Mouse (Mus musculus) neural tube, embryonic 12.5 days (tissue): Measurements from ENCODE around the gene 2310057M21Rik. TPM values are rescaled to one million over a fixed set of nuclear protein-coding genes. Genes with fewer than 3 reads are reported as not detected.

Source experiments
- ATAC-seq: fragments of 200-750 bp; cut with Nextera tagmentation; 2 replicates; pipeline ENCODE4 v1.8.0; 2017; ENCODE audit warnings: low read depth, mild to moderate bottlenecking, moderate TSS enrichment, moderate library complexity; ENCODE audit not compliant: low FRiP score
- H3K27ac ChIP-seq: fragments of 300-500 bp; sonication (generic); 2 replicates; pipeline ENCODE4 v1.5.1; 2016
- H3K27me3 ChIP-seq: fragments of 300-500 bp; sonication (generic); replicated peaks from 2 replicates; pipeline ENCODE4 v1.6.1; 2016; ENCODE audit warnings: mild to moderate bottlenecking
- H3K36me3 ChIP-seq: fragments of 300-500 bp; sonication (generic); 2 replicates; pipeline ENCODE4 v1.6.1; 2016; ENCODE audit warnings: mild to moderate bottlenecking
- H3K4me1 ChIP-seq: fragments of 300-500 bp; sonication (generic); 2 replicates; pipeline ENCODE4 v1.6.1; 2016
- H3K4me2 ChIP-seq: fragments of 300-500 bp; sonication (generic); replicated peaks from 2 replicates; pipeline ENCODE4 v1.6.1; 2016; ENCODE audit warnings: mild to moderate bottlenecking
- H3K4me3 ChIP-seq: fragments of 300-500 bp; sonication (generic); 2 replicates; pipeline ENCODE4 v1.5.1; 2016
- H3K9ac ChIP-seq: fragments of 300-500 bp; sonication (generic); 2 replicates; pipeline ENCODE4 v1.6.1; 2016; ENCODE audit warnings: mild to moderate bottlenecking
- H3K9me3 ChIP-seq: fragments of 300-500 bp; sonication (generic); 2 replicates; pipeline ENCODE4 v1.6.1; 2016; ENCODE audit warnings: mild to moderate bottlenecking
- WGBS: fragments of 180-500 bp; shearing (Covaris S2); methylation state at CpG from one replicate; pipeline ENCODE4 v1.1.7; 2016; 5-methylcytosine and 5-hydroxymethylcytosine counted together
- polyA plus RNA-seq: library from polyadenylated mRNA; unstranded; fragments of >200 nt; fragmentation: Nextera tagmentation; extraction: Ambion mirVana; gene quantifications from 2 replicates; pipeline ENCODE4 v1.2.1, GENCODE M21; 2016

The 2310057M21Rik gene
- polyA plus RNA-seq, 1 experiment from 2014 or later, result 25.3 TPM

DNA sequence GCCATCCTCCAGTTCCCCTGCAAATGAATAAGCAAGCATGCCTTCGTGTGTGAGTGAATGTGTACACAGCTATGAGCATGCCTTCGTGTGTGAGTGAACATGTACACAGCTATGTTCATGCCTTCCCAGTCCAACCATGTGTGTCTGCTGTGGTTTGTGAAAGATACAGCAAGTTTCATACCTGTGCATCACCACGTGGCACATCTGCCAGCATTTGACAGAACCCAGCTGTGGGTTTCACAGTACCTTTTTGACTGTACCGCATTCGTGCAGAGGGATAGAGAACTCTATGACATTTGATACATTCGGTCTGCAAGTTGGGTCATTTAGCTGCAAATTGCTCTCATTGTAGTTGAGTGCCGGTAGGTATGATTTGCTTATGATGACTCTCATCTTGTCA, 48.1 kb downstream of the 2310057M21Rik start:
- 89% methylated on average over 7 of the region's 7 CpGs for WGBS

DNA sequence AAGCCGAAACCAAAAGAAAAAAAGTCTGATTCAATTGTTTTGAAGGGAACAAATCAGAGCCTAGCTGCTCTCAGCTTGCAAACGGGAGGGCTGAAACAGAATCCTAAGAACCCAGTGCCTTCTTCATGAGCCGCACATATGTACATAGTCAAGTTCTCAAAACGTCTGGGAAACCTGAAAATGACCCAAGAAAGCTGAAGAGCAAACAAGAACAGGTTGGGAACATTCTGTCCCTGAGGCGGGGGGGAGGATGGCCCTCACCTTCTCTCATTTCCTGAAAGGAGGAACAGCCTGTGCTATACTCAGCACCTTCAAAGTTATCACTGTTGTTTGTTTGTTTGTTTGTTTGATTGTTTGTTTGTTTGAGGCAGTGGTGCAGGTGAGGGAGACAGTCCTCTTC, 55.8 kb downstream of the 2310057M21Rik start:
- 83% methylated on average over 5 of the region's 5 CpGs for WGBS
- no peak overlapping the region for H3K4me3 ChIP-seq
- no peaks in the 10 kb centered on the region for H3K4me1 ChIP-seq
- H3K36me3 ChIP-seq, result no peaks in the 10 kb centered on the region
- no peaks in the 10 kb centered on the region for H3K9me3 ChIP-seq
- no peak overlapping the region for H3K9ac ChIP-seq
- ATAC-seq, result no peak
- no peak overlapping the region for H3K27ac ChIP-seq
- no peaks in the 10 kb centered on the region for H3K27me3 ChIP-seq
- no peak overlapping the region for H3K4me2 ChIP-seq

More for the DNA sequence above, 48.1 kb downstream of the 2310057M21Rik start:
- no peak overlapping the region for H3K9ac ChIP-seq
- no peak overlapping the region for H3K4me2 ChIP-seq
- H3K9me3 ChIP-seq, result no peaks in the 10 kb centered on the region
- H3K36me3 ChIP-seq, result no peaks in the 10 kb centered on the region
- H3K27ac ChIP-seq, result no peak overlapping the region
- H3K27me3 ChIP-seq, result no peaks in the 10 kb centered on the region
- ATAC-seq, result no peak
- H3K4me1 ChIP-seq, result no peaks in the 10 kb centered on the region
- H3K4me3 ChIP-seq, result no peak overlapping the region

DNA sequence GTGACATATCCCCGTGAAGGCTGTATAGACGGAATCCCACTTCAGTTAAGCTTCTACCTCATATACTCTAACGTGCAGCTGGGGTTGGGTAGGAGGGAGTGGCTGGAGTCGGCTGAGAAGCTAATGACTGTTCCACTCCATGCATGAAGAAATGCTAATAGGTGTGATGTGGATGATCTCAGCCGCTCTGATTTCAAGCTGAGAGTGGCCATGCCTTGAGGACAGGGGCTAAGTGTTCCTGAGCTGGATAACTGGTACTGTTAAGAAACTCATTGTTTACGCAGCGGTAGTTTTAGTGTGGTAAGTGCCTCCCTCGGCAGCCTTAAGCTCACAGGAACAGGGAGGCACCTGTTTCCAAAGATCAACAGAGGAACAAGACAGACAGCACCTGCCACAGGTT, 59.2 kb downstream of the 2310057M21Rik start:
- no peak overlapping the region for H3K9ac ChIP-seq
- no peak for ATAC-seq
- H3K4me1 ChIP-seq, result no peaks in the 10 kb centered on the region
- H3K4me2 ChIP-seq, result no peak overlapping the region
- no peaks in the 10 kb centered on the region for H3K9me3 ChIP-seq
- no peaks in the 10 kb centered on the region for H3K27me3 ChIP-seq
- no peaks in the 10 kb centered on the region for H3K36me3 ChIP-seq
- H3K4me3 ChIP-seq, result no peak overlapping the region
- WGBS, result 87% methylated on average over 8 of the region's 8 CpGs
- H3K27ac ChIP-seq, result no peak overlapping the region

DNA sequence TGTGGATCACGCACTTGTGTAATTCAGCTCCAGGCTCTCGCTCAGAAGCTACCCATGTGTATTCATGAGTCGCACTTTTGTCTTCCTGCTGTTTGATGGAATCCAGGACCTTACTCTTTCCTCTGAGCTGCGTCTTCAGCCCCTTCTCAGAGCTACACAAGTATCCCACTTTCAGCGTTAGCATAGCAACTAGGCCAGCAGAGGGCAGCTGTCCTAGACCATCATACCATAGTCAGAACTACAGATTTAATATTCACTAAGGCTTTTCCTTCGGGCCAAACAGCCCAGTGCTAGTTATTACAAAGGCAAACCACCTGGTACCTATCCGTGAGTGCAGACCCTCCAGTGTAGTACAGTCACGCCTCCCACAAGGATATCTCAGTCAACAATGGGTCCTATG, 65.4 kb downstream of the 2310057M21Rik start:
- Histone ChIP-seq H3K36me3 (no peaks in the 10 kb centered on the region), H3K4me3 (no peak overlapping the region), H3K27me3 (no peaks in the 10 kb centered on the region), H3K27ac (no peak overlapping the region), H3K4me1 (no peaks in the 10 kb centered on the region), H3K4me2 (no peak overlapping the region), H3K9me3 (no peaks in the 10 kb centered on the region), H3K9ac (no peak overlapping the region)
- WGBS, result 82% methylated on average over 8 of the region's 8 CpGs
- ATAC-seq, result no peak

Other genes starting within 250 kb of the 2310057M21Rik start
- not detected in 2 replicates for gene 4933402N03Rik, start 216.4 kb downstream of the 2310057M21Rik start, polyA plus RNA-seq
- not detected in 2 replicates for gene 5430419D17Rik, start 188.4 kb downstream of the 2310057M21Rik start, polyA plus RNA-seq
- not detected in 2 replicates for gene Cuzd1, start 40.5 kb downstream of the 2310057M21Rik start, polyA plus RNA-seq
- not detected in 2 replicates for gene Fam24b, start 33.2 kb downstream of the 2310057M21Rik start, polyA plus RNA-seq
- gene Fam24a, start 28.9 kb downstream of the 2310057M21Rik start, polyA plus RNA-seq, result not detected in 2 replicates
- gene Pstk, start 8.4 kb upstream of the 2310057M21Rik start, polyA plus RNA-seq, result 47.5 and 49.6 TPM in 2 replicates
- 19.0 and 22.4 TPM in 2 replicates for gene Ikzf5, start 47.8 kb upstream of the 2310057M21Rik start, polyA plus RNA-seq
- 73.8 and 80.6 TPM in 2 replicates for gene Acadsb, start 47.8 kb upstream of the 2310057M21Rik start, polyA plus RNA-seq
- 1.7 and 2.2 TPM in 2 replicates for gene Hmx3, start 180.1 kb upstream of the 2310057M21Rik start, polyA plus RNA-seq
- 2.6 and 2.7 TPM in 2 replicates for gene Hmx2, start 186.0 kb upstream of the 2310057M21Rik start, polyA plus RNA-seq
- 212 and 219 TPM in 2 replicates for gene Bub3, start 197.5 kb upstream of the 2310057M21Rik start, polyA plus RNA-seq